Mouse (Mus musculus): ENCODE results near the gene Fgfr2. TPM values are rescaled to one million over a fixed set of nuclear protein-coding genes. Genes with fewer than 3 reads are reported as not detected.

Fgfr2 gene
- polyA plus RNA-seq, 1 experiment from 2014 or later, result 92.0 TPM

GRCm38 (mm10) chr7:130768151-130768550, 2355.0 kb downstream of the Fgfr2 start:
- no peaks in the 10 kb centered on the region for H3K9me3 ChIP-seq (ENCODE audit: control insufficient read depth, low read length)
- H3K9ac ChIP-seq (ENCODE audit: low read length), result no peak overlapping the region
- peaks cover 4% of the 10 kb centered on the region; the same call in 1 of the 2 replicates for H3K36me3 ChIP-seq (ENCODE audit: control insufficient read depth, insufficient read depth, low read length)
- no peaks in the 10 kb centered on the region for H3K4me1 ChIP-seq (ENCODE audit: control insufficient read depth, insufficient read depth, low read length)
- ATAC-seq (ENCODE audit: low FRiP score) (no peak), DNase-seq (ENCODE audit: low spot score, missing footprints) (no peak)
- no peak overlapping the region for H3K4me2 ChIP-seq
- no peaks in the 10 kb centered on the region for H3K27me3 ChIP-seq (ENCODE audit: control insufficient read depth, insufficient read depth, low read length)
- no peak overlapping the region for H3K4me3 ChIP-seq (ENCODE audit: low read depth, low read length)
- no peak overlapping the region for H3K27ac ChIP-seq (ENCODE audit: low read depth, low read length)
- WGBS, result 89% methylated on average over 4 of the region's 4 CpGs

GRCm38 (mm10) chr7:130766411-130767170, 2356.6 kb downstream of the Fgfr2 start:
- 79% methylated on average over 30 of the region's 30 CpGs for WGBS
- Histone ChIP-seq H3K27me3 (ENCODE audit: control insufficient read depth, insufficient read depth, low read length) (no peaks in the 10 kb centered on the region), H3K27ac (ENCODE audit: low read depth, low read length) (no peak overlapping the region), H3K4me1 (ENCODE audit: control insufficient read depth, insufficient read depth, low read length) (peaks cover 2% of the 10 kb centered on the region; the same call in 1 of the 2 replicates), H3K36me3 (ENCODE audit: control insufficient read depth, insufficient read depth, low read length) (peaks cover 4% of the 10 kb centered on the region; the same call in 1 of the 2 replicates), H3K4me2 (no peak overlapping the region), H3K9ac (ENCODE audit: low read length) (no peak overlapping the region), H3K4me3 (ENCODE audit: low read depth, low read length) (no peak overlapping the region), H3K9me3 (ENCODE audit: control insufficient read depth, low read length) (no peaks in the 10 kb centered on the region)
- ATAC-seq (ENCODE audit: low FRiP score) (no peak), DNase-seq (ENCODE audit: low spot score, missing footprints) (no peak)

- Histone ChIP-seq H3K4me3 (ENCODE audit: low read depth, low read length) (no peak overlapping the region), H3K36me3 (ENCODE audit: control insufficient read depth, insufficient read depth, low read length) (peaks cover 11% of the 10 kb centered on the region), H3K9me3 (ENCODE audit: control insufficient read depth, low read length) (no peaks in the 10 kb centered on the region), H3K4me1 (ENCODE audit: control insufficient read depth, insufficient read depth, low read length) (peaks cover 2% of the 10 kb centered on the region; the same call in 1 of the 2 replicates), H3K27me3 (ENCODE audit: control insufficient read depth, insufficient read depth, low read length) (no peaks in the 10 kb centered on the region), H3K4me2 (no peak overlapping the region), H3K27ac (ENCODE audit: low read depth, low read length) (no peak overlapping the region), H3K9ac (ENCODE audit: low read length) (no peak overlapping the region)
- DNase-seq (ENCODE audit: low spot score, missing footprints) (no peak), ATAC-seq (ENCODE audit: low FRiP score) (no peak)
- WGBS, result 96% methylated on average over 17 of the region's 17 CpGs
Measured at GRCm38 (mm10) chr7:130764160-130764559, 2359.0 kb downstream of the Fgfr2 start.

GRCm38 (mm10) chr7:130762071-130762897, 2360.9 kb downstream of the Fgfr2 start:
- Histone ChIP-seq H3K27ac (ENCODE audit: low read depth, low read length) (no peak overlapping the region; the same call in 1 of the 2 replicates), H3K9me3 (ENCODE audit: control insufficient read depth, low read length) (no peaks in the 10 kb centered on the region), H3K4me1 (ENCODE audit: control insufficient read depth, insufficient read depth, low read length) (peaks cover 2% of the 10 kb centered on the region; the same call in 1 of the 2 replicates), H3K27me3 (ENCODE audit: control insufficient read depth, insufficient read depth, low read length) (no peaks in the 10 kb centered on the region), H3K4me3 (ENCODE audit: low read depth, low read length) (no peak overlapping the region), H3K36me3 (ENCODE audit: control insufficient read depth, insufficient read depth, low read length) (peaks cover 11% of the 10 kb centered on the region), H3K4me2 (no peak overlapping the region), H3K9ac (ENCODE audit: low read length) (no peak overlapping the region)
- peak; percentile 98 for DNase-seq (ENCODE audit: low spot score, missing footprints)
- 41% methylated on average over 17 of the region's 17 CpGs for WGBS
- ATAC-seq (ENCODE audit: low FRiP score), result peak; percentile 69

- no peak for ATAC-seq (ENCODE audit: low FRiP score)
- Histone ChIP-seq H3K4me3 (ENCODE audit: low read depth, low read length) (no peak overlapping the region), H3K9me3 (ENCODE audit: control insufficient read depth, low read length) (no peaks in the 10 kb centered on the region), H3K9ac (ENCODE audit: low read length) (no peak overlapping the region), H3K27me3 (ENCODE audit: control insufficient read depth, insufficient read depth, low read length) (no peaks in the 10 kb centered on the region), H3K36me3 (ENCODE audit: control insufficient read depth, insufficient read depth, low read length) (peaks cover 10% of the 10 kb centered on the region; the same call in 1 of the 2 replicates), H3K4me2 (no peak overlapping the region), H3K27ac (ENCODE audit: low read depth, low read length) (no peak overlapping the region), H3K4me1 (ENCODE audit: control insufficient read depth, insufficient read depth, low read length) (peaks cover under 1% of the 10 kb centered on the region; the same call in 1 of the 2 replicates)
- DNase-seq (ENCODE audit: low spot score, missing footprints), result no peak
- WGBS, result 85% methylated on average over 11 of the region's 11 CpGs
Measured at GRCm38 (mm10) chr7:130757326-130757865, 2365.8 kb downstream of the Fgfr2 start.

GRCm38 (mm10) chr7:130756343-130756835, 2366.8 kb downstream of the Fgfr2 start:
- no peaks in the 10 kb centered on the region for H3K27me3 ChIP-seq (ENCODE audit: control insufficient read depth, insufficient read depth, low read length)
- no peak overlapping the region for H3K27ac ChIP-seq (ENCODE audit: low read depth, low read length)
- no peaks in the 10 kb centered on the region; the same call in 1 of the 2 replicates for H3K4me1 ChIP-seq (ENCODE audit: control insufficient read depth, insufficient read depth, low read length)
- DNase-seq (ENCODE audit: low spot score, missing footprints) (no peak), ATAC-seq (ENCODE audit: low FRiP score) (no peak)
- H3K36me3 ChIP-seq (ENCODE audit: control insufficient read depth, insufficient read depth, low read length), result peaks cover 14% of the 10 kb centered on the region
- H3K4me2 ChIP-seq, result no peak overlapping the region
- 88% methylated on average over 7 of the region's 7 CpGs for WGBS
- H3K9ac ChIP-seq (ENCODE audit: low read length), result no peak overlapping the region
- H3K9me3 ChIP-seq (ENCODE audit: control insufficient read depth, low read length), result no peaks in the 10 kb centered on the region
- H3K4me3 ChIP-seq (ENCODE audit: low read depth, low read length), result no peak overlapping the region

GRCm38 (mm10) chr7:130754790-130755189, 2368.4 kb downstream of the Fgfr2 start:
- Histone ChIP-seq H3K27ac (ENCODE audit: low read depth, low read length) (no peak overlapping the region), H3K4me3 (ENCODE audit: low read depth, low read length) (no peak overlapping the region), H3K4me2 (no peak overlapping the region), H3K36me3 (ENCODE audit: control insufficient read depth, insufficient read depth, low read length) (peaks cover 9% of the 10 kb centered on the region), H3K9ac (ENCODE audit: low read length) (no peak overlapping the region), H3K4me1 (ENCODE audit: control insufficient read depth, insufficient read depth, low read length) (peaks cover 11% of the 10 kb centered on the region; the same call in 1 of the 2 replicates), H3K27me3 (ENCODE audit: control insufficient read depth, insufficient read depth, low read length) (no peaks in the 10 kb centered on the region), H3K9me3 (ENCODE audit: control insufficient read depth, low read length) (no peaks in the 10 kb centered on the region)
- 95% methylated on average over 2 of the region's 2 CpGs for WGBS
- ATAC-seq (ENCODE audit: low FRiP score) (no peak), DNase-seq (ENCODE audit: low spot score, missing footprints) (no peak)

GRCm38 (mm10) chr7:130751678-130752077, 2371.5 kb downstream of the Fgfr2 start:
- H3K27ac ChIP-seq (ENCODE audit: low read depth, low read length), result no peak overlapping the region; the same call in 1 of the 2 replicates
- H3K9ac ChIP-seq (ENCODE audit: low read length), result no peak overlapping the region
- H3K36me3 ChIP-seq (ENCODE audit: control insufficient read depth, insufficient read depth, low read length), result peaks cover 9% of the 10 kb centered on the region
- H3K4me2 ChIP-seq, result no peak overlapping the region
- H3K4me1 ChIP-seq (ENCODE audit: control insufficient read depth, insufficient read depth, low read length), result peaks cover 12% of the 10 kb centered on the region; the same call in 1 of the 2 replicates
- no peaks in the 10 kb centered on the region for H3K9me3 ChIP-seq (ENCODE audit: control insufficient read depth, low read length)
- DNase-seq (ENCODE audit: low spot score, missing footprints) (no peak), ATAC-seq (ENCODE audit: low FRiP score) (no peak)
- WGBS, result 49% methylated on average over 9 of the region's 9 CpGs
- no peak overlapping the region for H3K4me3 ChIP-seq (ENCODE audit: low read depth, low read length)
- no peaks in the 10 kb centered on the region for H3K27me3 ChIP-seq (ENCODE audit: control insufficient read depth, insufficient read depth, low read length)
